Mouse (Mus musculus): ENCODE measurements at regions not wholly inside any gene's neighbourhood (a gene's known extent, or its start where the extent isn't known, plus 50 kb on each side); places are given as distances from the start of the nearest gene placed in this dataset.

GRCm38 (mm10) chr15:63319666-63320065 lies 525.3 kb downstream of the Gsdmc2 start:
- TF ChIP-seq CTCF (IDR thresholded peaks at IDR 0.05; ENCODE audit: low read depth) (no peak), EP300 (IDR thresholded peaks at IDR 0.05; ENCODE audit: low read depth) (no peak)
